Mouse (Mus musculus): ENCODE measurements at regions not wholly inside any gene's neighbourhood (a gene's known extent, or its start where the extent isn't known, plus 50 kb on each side); places are given as distances from the start of the nearest gene placed in this dataset.

DNA sequence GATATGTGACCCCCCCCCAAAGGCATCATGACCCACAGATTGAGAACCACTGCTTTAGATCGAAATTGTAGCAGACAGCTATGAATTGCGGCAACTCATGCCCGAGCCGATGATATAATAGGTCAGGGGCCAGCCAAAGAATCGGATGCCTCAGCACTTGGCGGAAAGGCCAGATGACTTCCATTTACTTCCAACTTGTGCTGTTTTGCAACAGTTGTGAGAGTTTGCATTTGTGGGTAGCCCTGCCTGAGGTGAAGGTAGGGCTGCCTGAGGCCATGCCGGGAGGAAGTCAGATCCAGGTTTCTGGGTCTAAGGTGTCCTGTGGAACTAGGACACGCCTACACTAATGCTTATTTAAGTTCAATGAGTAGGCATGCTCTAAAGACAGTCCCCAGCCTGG lies 80.4 kb downstream of the Gm5447 start:
- no peak for TF ChIP-seq CTCF (IDR thresholded peaks at IDR 0.05; ENCODE audit: borderline replicate concordance, insufficient read depth, low read length)
- TF ChIP-seq POLR2A (IDR thresholded peaks at IDR 0.05; ENCODE audit: low read depth, low read length): no peak
